Mouse (Mus musculus): ENCODE results near the gene Esrrg. TPM values are rescaled to one million over a fixed set of nuclear protein-coding genes. Genes with fewer than 3 reads are reported as not detected.

Esrrg gene
- polyA plus RNA-seq, 1 experiment: 0.27 TPM

DNA sequence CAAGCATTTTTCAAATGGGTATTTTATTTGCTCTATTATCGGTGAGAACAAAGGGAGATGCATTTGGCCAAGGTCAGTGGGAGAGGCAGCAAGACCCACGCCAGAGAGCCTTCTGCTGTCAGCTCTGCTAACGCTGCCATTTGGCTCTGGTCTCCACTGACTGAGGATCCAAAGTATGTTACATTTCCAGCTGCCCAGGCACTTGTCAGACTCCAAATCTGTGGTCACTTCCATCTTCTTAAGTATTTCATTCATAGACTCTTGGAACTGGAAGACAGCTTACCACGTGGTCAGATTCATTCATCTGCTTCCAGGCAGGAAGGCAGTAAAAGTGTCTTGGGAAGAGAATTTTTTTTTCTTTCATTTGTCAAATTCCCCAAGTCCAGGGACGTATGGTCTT lies 527.5 kb downstream of the Esrrg start:
- TF ChIP-seq POLR2A (IDR thresholded peaks at IDR 0.05; ENCODE audit: low read depth, low read length) (no peak), CTCF (IDR thresholded peaks at IDR 0.05; ENCODE audit: extremely low read depth, insufficient read depth, insufficient read length, insufficient replicate concordance) (no peak)
- H3K4me3 ChIP-seq (ENCODE audit: extremely low read depth, insufficient read depth, insufficient read length): no peak overlapping the region

DNA sequence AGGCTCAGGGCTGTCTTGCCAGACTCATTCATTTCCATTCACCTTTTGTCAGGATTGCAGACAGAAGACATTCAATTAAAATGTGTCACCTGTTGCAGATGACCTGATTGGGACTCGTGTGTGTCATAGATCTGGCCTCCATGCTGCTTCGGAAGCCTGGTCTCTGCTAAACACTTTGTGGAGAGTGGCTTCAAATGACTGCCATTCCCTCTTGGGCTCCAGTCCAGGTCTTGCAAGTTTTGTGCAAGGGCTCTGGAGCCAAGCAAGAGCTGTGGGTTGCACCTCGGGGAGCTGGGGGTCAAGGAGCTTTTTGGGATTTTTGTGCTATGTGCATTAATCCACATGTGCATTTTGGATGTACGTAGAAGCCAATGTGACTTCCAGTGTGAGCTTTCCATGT lies 530.9 kb downstream of the Esrrg start:
- Histone ChIP-seq H3K4me3 (ENCODE audit: extremely low read depth, insufficient read depth, insufficient read length) (no peak overlapping the region), H3K36me3 (ENCODE audit: control insufficient read depth, insufficient read depth, low read length) (no peaks in the 10 kb centered on the region), H3K4me1 (ENCODE audit: control insufficient read depth, insufficient read depth, insufficient read length) (no peaks in the 10 kb centered on the region), H3K27ac (ENCODE audit: insufficient read depth, low read length) (no peak overlapping the region), H3K27me3 (ENCODE audit: control insufficient read depth, insufficient read depth, low read length) (no peaks in the 10 kb centered on the region)
- 67% methylated on average over 4 of the region's 4 CpGs for WGBS
- TF ChIP-seq POLR2A (IDR thresholded peaks at IDR 0.05; ENCODE audit: low read depth, low read length) (no peak), CTCF (IDR thresholded peaks at IDR 0.05; ENCODE audit: extremely low read depth, insufficient read depth, insufficient read length, insufficient replicate concordance) (no peak)
- DNase-seq (ENCODE audit: low read depth in 1 of 2, low spot score in 2 of 2): no peak

More for the DNA sequence above, 527.5 kb downstream of the Esrrg start:
- Histone ChIP-seq H3K27ac (ENCODE audit: insufficient read depth, low read length) (no peak overlapping the region), H3K4me1 (ENCODE audit: control insufficient read depth, insufficient read depth, insufficient read length) (no peaks in the 10 kb centered on the region), H3K27me3 (ENCODE audit: control insufficient read depth, insufficient read depth, low read length) (no peaks in the 10 kb centered on the region), H3K36me3 (ENCODE audit: control insufficient read depth, insufficient read depth, low read length) (no peaks in the 10 kb centered on the region)
- no peak for DNase-seq (ENCODE audit: low read depth in 1 of 2, low spot score in 2 of 2)
- 72% methylated on average over 5 of the region's 5 CpGs for WGBS

DNA sequence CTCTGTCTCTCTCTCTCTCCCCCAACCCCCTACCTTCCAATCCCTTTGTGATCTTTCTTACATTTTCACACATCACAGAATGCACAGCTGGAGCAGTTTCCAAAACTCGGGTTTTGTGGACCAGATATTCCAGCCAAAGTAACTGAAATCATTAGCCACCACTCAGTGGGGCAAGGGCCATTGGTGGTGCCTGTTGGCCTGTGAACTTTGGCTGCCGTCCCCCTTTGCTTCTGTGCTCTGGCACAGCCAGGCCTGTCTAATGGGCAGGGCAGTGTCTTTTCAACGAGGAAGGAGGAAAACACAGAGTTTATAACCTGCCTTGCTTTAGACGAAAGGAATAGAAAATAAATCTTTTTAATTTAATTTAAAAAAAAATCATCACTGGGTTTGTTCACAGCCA lies 531.6 kb downstream of the Esrrg start:
- no peak for TF ChIP-seq POLR2A (IDR thresholded peaks at IDR 0.05; ENCODE audit: low read depth, low read length)
- TF ChIP-seq CTCF (IDR thresholded peaks at IDR 0.05; ENCODE audit: extremely low read depth, insufficient read depth, insufficient read length, insufficient replicate concordance): no peak
- DNase-seq (ENCODE audit: low read depth in 1 of 2, low spot score in 2 of 2): no peak
- H3K36me3 ChIP-seq (ENCODE audit: control insufficient read depth, insufficient read depth, low read length): no peaks in the 10 kb centered on the region

DNA sequence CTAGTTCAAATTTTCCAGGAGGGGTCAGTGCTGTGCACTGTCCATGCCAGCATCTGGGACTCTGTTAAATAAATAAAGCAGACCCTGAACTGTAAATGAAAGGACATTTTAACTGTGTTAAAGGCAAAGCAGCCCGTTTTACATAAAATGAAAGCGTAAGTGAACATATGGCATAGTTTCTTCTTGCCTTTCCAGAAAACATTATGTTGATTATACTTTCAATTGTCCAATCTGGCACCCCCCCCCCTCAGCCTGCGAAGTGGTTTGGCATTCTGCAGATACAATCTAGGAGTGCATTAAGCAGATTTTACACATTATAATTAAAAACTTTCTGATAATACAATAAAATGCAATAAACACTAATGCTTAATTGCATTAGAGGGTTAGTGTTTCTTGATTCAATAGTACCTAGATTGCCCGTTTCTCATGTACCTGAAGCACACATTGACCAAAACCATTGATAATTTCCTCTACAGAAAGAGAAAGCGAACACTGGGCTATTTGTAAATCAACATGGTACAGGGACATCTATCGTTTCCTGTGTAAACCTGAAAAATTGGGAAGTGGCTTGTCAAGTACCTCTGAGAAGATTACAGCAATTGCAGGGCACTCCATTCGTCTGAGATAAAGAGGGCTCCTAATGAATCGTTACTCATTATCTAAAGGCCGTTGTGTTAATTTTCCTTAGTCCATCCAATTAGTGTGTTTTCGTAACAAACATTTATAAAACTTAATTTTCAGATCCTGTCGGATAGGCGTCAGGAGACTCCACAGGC lies 539.0 kb downstream of the Esrrg start:
- H3K4me3 ChIP-seq (ENCODE audit: extremely low read depth, insufficient read depth, insufficient read length): no peak overlapping the region
- WGBS: 70% methylated on average over 12 of the region's 12 CpGs
- no peaks in the 10 kb centered on the region for H3K36me3 ChIP-seq (ENCODE audit: control insufficient read depth, insufficient read depth, low read length)
- no peak for DNase-seq (ENCODE audit: low read depth in 1 of 2, low spot score in 2 of 2)
- TF ChIP-seq CTCF (IDR thresholded peaks at IDR 0.05; ENCODE audit: extremely low read depth, insufficient read depth, insufficient read length, insufficient replicate concordance): no peak
- no peak for TF ChIP-seq POLR2A (IDR thresholded peaks at IDR 0.05; ENCODE audit: low read depth, low read length)
- H3K4me1 ChIP-seq (ENCODE audit: control insufficient read depth, insufficient read depth, insufficient read length): no peaks in the 10 kb centered on the region
- H3K27me3 ChIP-seq (ENCODE audit: control insufficient read depth, insufficient read depth, low read length): no peaks in the 10 kb centered on the region
- no peak overlapping the region for H3K27ac ChIP-seq (ENCODE audit: insufficient read depth, low read length)

More for the DNA sequence above, 531.6 kb downstream of the Esrrg start:
- 87% methylated on average over 4 of the region's 4 CpGs for WGBS
- no peaks in the 10 kb centered on the region for H3K4me1 ChIP-seq (ENCODE audit: control insufficient read depth, insufficient read depth, insufficient read length)
- H3K27ac ChIP-seq (ENCODE audit: insufficient read depth, low read length): no peak overlapping the region
- H3K4me3 ChIP-seq (ENCODE audit: extremely low read depth, insufficient read depth, insufficient read length): no peak overlapping the region
- H3K27me3 ChIP-seq (ENCODE audit: control insufficient read depth, insufficient read depth, low read length): no peaks in the 10 kb centered on the region

DNA sequence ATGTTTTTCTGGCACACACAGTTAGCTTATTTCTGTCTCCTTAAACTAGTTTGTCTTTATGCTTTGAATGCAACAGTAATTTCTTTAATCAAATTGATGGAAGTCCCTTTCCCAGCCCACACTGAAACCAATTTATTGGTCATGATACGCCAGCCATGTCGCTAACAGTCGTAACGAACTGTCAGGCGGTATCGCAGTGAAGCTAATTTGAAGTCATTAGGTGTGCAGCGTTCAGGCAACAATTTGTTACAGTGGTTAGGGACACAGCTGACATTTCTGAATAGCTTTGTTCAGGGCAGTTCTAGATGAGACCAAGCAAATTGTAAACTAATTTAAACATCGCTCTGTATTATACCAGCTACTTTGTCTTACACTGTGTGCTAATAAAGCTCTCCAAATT lies 542.5 kb downstream of the Esrrg start:
- Histone ChIP-seq H3K36me3 (ENCODE audit: control insufficient read depth, insufficient read depth, low read length) (no peaks in the 10 kb centered on the region), H3K4me1 (ENCODE audit: control insufficient read depth, insufficient read depth, insufficient read length) (no peaks in the 10 kb centered on the region), H3K27ac (ENCODE audit: insufficient read depth, low read length) (no peak overlapping the region), H3K27me3 (ENCODE audit: control insufficient read depth, insufficient read depth, low read length) (no peaks in the 10 kb centered on the region), H3K4me3 (ENCODE audit: extremely low read depth, insufficient read depth, insufficient read length) (no peak overlapping the region)
- 95% methylated on average over 8 of the region's 8 CpGs for WGBS
- TF ChIP-seq CTCF (IDR thresholded peaks at IDR 0.05; ENCODE audit: extremely low read depth, insufficient read depth, insufficient read length, insufficient replicate concordance): no peak
- no peak for TF ChIP-seq POLR2A (IDR thresholded peaks at IDR 0.05; ENCODE audit: low read depth, low read length)
- DNase-seq (ENCODE audit: low read depth in 1 of 2, low spot score in 2 of 2): no peak

DNA sequence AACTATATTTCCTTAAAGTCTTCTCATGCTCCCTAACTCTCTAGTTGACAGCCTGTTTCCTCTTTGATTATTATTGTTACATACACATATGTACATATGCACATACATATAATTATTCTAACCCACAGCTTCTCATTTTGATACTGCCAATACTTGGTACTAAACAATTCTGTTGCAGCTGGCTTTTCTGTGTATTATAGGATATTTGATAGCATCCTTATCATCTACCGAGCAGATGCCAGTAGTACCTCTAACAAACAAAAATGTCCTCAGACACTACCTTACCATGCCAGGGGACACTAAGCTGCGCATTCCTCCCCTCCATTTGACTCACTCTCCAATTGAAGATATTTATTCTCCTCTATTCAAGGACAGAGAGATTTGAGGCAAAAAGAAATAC lies 543.4 kb downstream of the Esrrg start:
- no peaks in the 10 kb centered on the region for H3K27me3 ChIP-seq (ENCODE audit: control insufficient read depth, insufficient read depth, low read length)
- H3K27ac ChIP-seq (ENCODE audit: insufficient read depth, low read length): no peak overlapping the region
- TF ChIP-seq CTCF (IDR thresholded peaks at IDR 0.05; ENCODE audit: extremely low read depth, insufficient read depth, insufficient read length, insufficient replicate concordance): no peak
- no peak for TF ChIP-seq POLR2A (IDR thresholded peaks at IDR 0.05; ENCODE audit: low read depth, low read length)
- no peak overlapping the region for H3K4me3 ChIP-seq (ENCODE audit: extremely low read depth, insufficient read depth, insufficient read length)
- no peaks in the 10 kb centered on the region for H3K36me3 ChIP-seq (ENCODE audit: control insufficient read depth, insufficient read depth, low read length)
- no peak for DNase-seq (ENCODE audit: low read depth in 1 of 2, low spot score in 2 of 2)
- H3K4me1 ChIP-seq (ENCODE audit: control insufficient read depth, insufficient read depth, insufficient read length): no peaks in the 10 kb centered on the region
- WGBS: 89% methylated on average over 2 of the region's 2 CpGs

DNA sequence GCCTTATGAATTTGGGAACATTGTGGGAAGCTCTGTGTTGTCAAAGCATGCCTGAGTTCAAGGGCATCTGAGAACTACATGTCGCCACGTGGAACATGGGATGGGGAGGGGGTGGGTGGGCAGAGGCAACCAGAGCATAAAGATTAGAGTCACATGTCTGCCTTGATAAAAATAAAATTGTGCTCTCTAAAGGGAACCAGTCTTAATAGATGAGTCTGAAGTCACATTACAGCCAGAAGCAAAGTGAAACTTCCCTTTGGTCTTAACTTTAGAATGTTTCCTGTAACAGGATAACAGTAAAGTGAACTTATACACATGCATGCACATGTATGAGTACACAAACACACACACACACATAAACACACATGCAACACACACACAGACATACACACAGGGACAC lies 545.1 kb downstream of the Esrrg start:
- no peak overlapping the region for H3K4me3 ChIP-seq (ENCODE audit: extremely low read depth, insufficient read depth, insufficient read length)
- H3K36me3 ChIP-seq (ENCODE audit: control insufficient read depth, insufficient read depth, low read length): no peaks in the 10 kb centered on the region
- 81% methylated on average over 2 of the region's 2 CpGs for WGBS
- TF ChIP-seq POLR2A (IDR thresholded peaks at IDR 0.05; ENCODE audit: low read depth, low read length): no peak
- no peak for TF ChIP-seq CTCF (IDR thresholded peaks at IDR 0.05; ENCODE audit: extremely low read depth, insufficient read depth, insufficient read length, insufficient replicate concordance)
- no peaks in the 10 kb centered on the region for H3K27me3 ChIP-seq (ENCODE audit: control insufficient read depth, insufficient read depth, low read length)
- no peak overlapping the region for H3K27ac ChIP-seq (ENCODE audit: insufficient read depth, low read length)
- no peak for DNase-seq (ENCODE audit: low read depth in 1 of 2, low spot score in 2 of 2)
- H3K4me1 ChIP-seq (ENCODE audit: control insufficient read depth, insufficient read depth, insufficient read length): no peaks in the 10 kb centered on the region
